Mouse (Mus musculus) stomach, postnatal 0 days (tissue): ENCODE measurements around the gene Creb3l2. TPM values are rescaled to one million over a fixed set of nuclear protein-coding genes. Genes with fewer than 3 reads are reported as not detected.
A peak's percentile ranks its signal among the peaks of the same experiment; 100 is the strongest.

Experiments
- ATAC-seq: fragments of 200-750 bp; cut with Nextera tagmentation; 2 replicates; pipeline ENCODE4 v1.8.0; 2017; ENCODE audit not compliant: low FRiP score, low TSS enrichment
- DNase-seq: peaks from one replicate; pipeline ENCODE4 v3.0.0-alpha.2; 2016; ENCODE audit warnings: low spot score
- H3K27ac ChIP-seq: fragments of 300-500 bp; sonication (generic); replicated peaks from 2 replicates; pipeline ENCODE4 v1.5.1; 2014; ENCODE audit warnings: mild to moderate bottlenecking, control low read depth
- H3K27me3 ChIP-seq: fragments of 300-500 bp; sonication (generic); 2 replicates; pipeline ENCODE4 v1.6.1; 2014; ENCODE audit warnings: low read length; ENCODE audit not compliant: control insufficient read depth, insufficient read depth
- H3K36me3 ChIP-seq: fragments of 300-500 bp; sonication (generic); 2 replicates; pipeline ENCODE4 v1.6.1; 2014; ENCODE audit warnings: low read length, mixed read lengths; ENCODE audit not compliant: control insufficient read depth, insufficient read depth
- H3K4me1 ChIP-seq: fragments of 300-500 bp; sonication (generic); replicated peaks from 2 replicates; pipeline ENCODE4 v1.6.1; 2014; ENCODE audit warnings: antibody characterized with exemption; ENCODE audit not compliant: control insufficient read depth, insufficient read depth
- H3K4me2 ChIP-seq: fragments of 300-500 bp; sonication (generic); replicated peaks from 2 replicates; pipeline ENCODE4 v1.6.1; 2014; ENCODE audit warnings: low read depth, mild to moderate bottlenecking, control low read depth, moderate library complexity
- H3K4me3 ChIP-seq: fragments of 300-500 bp; sonication (generic); 2 replicates; pipeline ENCODE4 v1.5.1; 2014; ENCODE audit warnings: low read depth, low read length, control low read depth
- H3K9ac ChIP-seq: fragments of 300-500 bp; sonication (generic); 2 replicates; pipeline ENCODE4 v1.6.1; 2014; ENCODE audit warnings: mild to moderate bottlenecking, low read length, control low read depth, mixed read lengths
- H3K9me3 ChIP-seq: fragments of 300-500 bp; sonication (generic); 2 replicates; pipeline ENCODE4 v1.6.1; 2016; ENCODE audit warnings: low read length; ENCODE audit not compliant: control insufficient read depth
- CTCF ChIP-seq: IDR thresholded peaks from 2 replicates; pipeline ENCODE4 v1.5.1; 2016; ENCODE audit warnings: antibody characterized with exemption, low read depth, mild to moderate bottlenecking, moderate library complexity
- EP300 ChIP-seq: optimal IDR thresholded peaks from 2 replicates; pipeline ENCODE3; 2016; ENCODE audit warnings: antibody characterized with exemption
- WGBS: fragments of 180-500 bp; shearing (Covaris S2); extraction: QIAGEN DNeasy Blood & Tissue Kit; methylation state at CpG from one replicate; pipeline ENCODE4 v1.1.7; 2014; 5-methylcytosine and 5-hydroxymethylcytosine counted together
- polyA plus RNA-seq: library from polyadenylated mRNA; unstranded; fragments of >200 nt; fragmentation: Nextera tagmentation; extraction: Ambion mirVana; gene quantifications from 2 replicates; pipeline ENCODE4 v1.2.1, GENCODE M21; 2015

Creb3l2 gene
- polyA plus RNA-seq, 1 experiment from 2014 or later: 8.5 TPM

DNA sequence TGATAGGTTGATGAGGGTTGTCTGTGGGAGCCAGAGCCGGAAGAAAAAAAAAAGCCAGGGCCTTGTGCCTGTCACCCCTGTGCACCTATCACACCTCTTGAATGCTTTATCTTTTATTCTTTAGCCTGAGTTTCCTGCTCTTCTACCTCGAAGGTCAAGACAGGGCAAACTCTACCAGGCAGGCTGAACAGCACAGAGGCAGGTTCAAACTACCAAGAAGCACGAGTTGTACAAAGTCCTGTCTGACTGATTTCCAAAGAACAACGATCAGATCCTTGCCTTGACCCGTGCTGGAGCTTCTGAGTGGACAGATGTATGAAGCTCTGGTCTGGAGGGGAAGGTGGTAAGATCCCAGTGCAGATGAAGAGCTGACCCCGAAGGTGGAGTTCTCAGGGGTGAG lies 20.8 kb downstream of the Creb3l2 start:
- no peak for DNase-seq
- no peak overlapping the region for H3K4me3 ChIP-seq
- H3K9ac ChIP-seq: no peak overlapping the region
- no peaks in the 10 kb centered on the region for H3K27me3 ChIP-seq
- H3K4me2 ChIP-seq: no peak overlapping the region
- 0 out of 2 replicates have a peak, but pooled peaks cover 11% of the 10 kb centered on the region for H3K4me1 ChIP-seq
- WGBS: 59% methylated on average over 6 of the region's 6 CpGs
- no peak; the same call in 1 of the 2 replicates for ATAC-seq
- H3K27ac ChIP-seq: no peak overlapping the region
- TF ChIP-seq EP300 (no peak), CTCF (no peak)
- no peaks in the 10 kb centered on the region for H3K9me3 ChIP-seq
- H3K36me3 ChIP-seq: no peaks in the 10 kb centered on the region

DNA sequence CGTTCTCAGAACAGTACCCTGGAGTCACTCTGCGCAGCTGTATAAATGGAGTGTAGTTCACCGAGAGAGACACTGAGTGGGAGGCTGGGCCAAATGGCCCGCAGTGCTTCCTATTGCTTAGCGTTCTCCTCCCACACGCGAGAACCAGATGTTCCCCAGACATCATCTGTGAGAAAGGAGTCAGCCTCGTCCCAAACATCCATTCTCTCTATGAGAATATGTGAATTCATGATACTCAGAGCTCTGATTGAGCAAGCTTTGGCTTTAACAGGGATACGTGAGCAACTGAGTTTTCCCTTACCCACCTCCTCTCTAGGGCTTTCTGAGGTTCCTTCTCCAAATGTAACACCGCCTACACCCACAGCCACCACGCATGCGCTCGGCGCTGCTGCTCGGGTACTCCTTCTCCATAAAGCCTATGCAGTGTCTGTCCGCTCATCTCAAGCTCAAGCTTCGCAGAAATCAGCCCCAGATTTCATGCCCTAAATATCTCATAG lies 22.5 kb downstream of the Creb3l2 start:
- Histone ChIP-seq H3K27me3 (no peaks in the 10 kb centered on the region), H3K27ac (peak overlapping the region; percentile 79), H3K4me3 (no peak overlapping the region), H3K9me3 (no peaks in the 10 kb centered on the region), H3K9ac (no peak overlapping the region), H3K4me1 (peaks cover 11% of the 10 kb centered on the region), H3K4me2 (no peak overlapping the region), H3K36me3 (no peaks in the 10 kb centered on the region)
- ATAC-seq (peak; percentile 65; the same call in 1 of the 2 replicates), DNase-seq (no peak)
- WGBS: 44% methylated on average over 17 of the region's 17 CpGs
- TF ChIP-seq EP300 (no peak), CTCF (no peak)

DNA sequence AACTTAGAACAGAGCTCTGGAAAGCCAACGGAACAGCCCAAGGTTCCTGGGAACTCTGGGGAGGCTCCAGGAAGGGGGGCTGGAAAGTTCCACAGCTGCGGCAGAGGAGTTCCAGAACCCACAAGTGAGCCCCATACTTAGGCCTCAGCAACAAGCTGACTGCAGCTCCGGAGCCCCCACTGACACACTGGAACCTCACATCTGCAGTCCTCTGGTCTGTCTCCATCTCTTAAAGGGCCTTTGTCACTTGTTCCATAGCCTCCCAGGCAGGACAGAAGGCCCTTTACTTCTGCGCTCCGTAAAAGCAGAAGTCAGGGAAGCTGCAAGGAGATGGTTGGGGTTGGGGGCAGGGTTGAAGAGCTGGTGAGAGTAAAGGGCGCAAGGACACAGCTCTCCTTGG lies 23.0 kb downstream of the Creb3l2 start:
- no peak for TF ChIP-seq CTCF
- no peak for TF ChIP-seq EP300
- H3K4me2 ChIP-seq: 0 out of 2 replicates have a peak overlapping the region, but pooled peaks have one; percentile 14
- H3K27me3 ChIP-seq: no peaks in the 10 kb centered on the region
- H3K4me1 ChIP-seq: peaks cover 11% of the 10 kb centered on the region
- no peak overlapping the region for H3K4me3 ChIP-seq
- ATAC-seq (0 out of 2 replicates have a peak, but pooled peaks have one; percentile 14), DNase-seq (no peak)
- no peak overlapping the region for H3K9ac ChIP-seq
- no peaks in the 10 kb centered on the region for H3K36me3 ChIP-seq
- 44% methylated on average over 6 of the region's 6 CpGs for WGBS
- H3K9me3 ChIP-seq: no peaks in the 10 kb centered on the region
- peak overlapping the region; percentile 79 for H3K27ac ChIP-seq

DNA sequence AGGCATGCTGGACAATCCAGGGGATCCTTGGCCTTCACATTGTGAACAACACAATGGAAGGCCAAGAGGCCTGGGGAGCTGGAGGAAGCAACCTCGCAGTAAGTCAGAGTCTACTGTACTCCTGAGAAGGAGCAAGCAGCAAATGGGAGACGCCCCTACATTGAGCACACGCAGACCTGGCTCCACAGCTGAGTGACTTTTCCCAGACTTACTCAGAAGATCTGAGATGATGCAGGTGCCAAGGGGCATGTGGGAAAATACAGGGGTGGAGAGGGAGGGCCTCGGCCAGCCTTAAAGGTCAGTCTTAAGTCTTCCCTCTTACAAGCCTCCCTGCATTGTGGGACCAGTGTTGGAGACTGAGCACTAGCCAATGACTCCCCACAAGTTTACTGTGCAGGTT lies 25.2 kb downstream of the Creb3l2 start:
- no peak for TF ChIP-seq EP300
- TF ChIP-seq CTCF: no peak
- H3K27me3 ChIP-seq: no peaks in the 10 kb centered on the region
- DNase-seq (no peak), ATAC-seq (no peak)
- H3K9ac ChIP-seq: no peak overlapping the region
- H3K27ac ChIP-seq: no peak overlapping the region
- no peak overlapping the region for H3K4me3 ChIP-seq
- H3K36me3 ChIP-seq: no peaks in the 10 kb centered on the region
- no peak overlapping the region for H3K4me2 ChIP-seq
- 51% methylated on average over 4 of the region's 4 CpGs for WGBS
- peaks cover 9% of the 10 kb centered on the region for H3K4me1 ChIP-seq
- no peaks in the 10 kb centered on the region for H3K9me3 ChIP-seq

DNA sequence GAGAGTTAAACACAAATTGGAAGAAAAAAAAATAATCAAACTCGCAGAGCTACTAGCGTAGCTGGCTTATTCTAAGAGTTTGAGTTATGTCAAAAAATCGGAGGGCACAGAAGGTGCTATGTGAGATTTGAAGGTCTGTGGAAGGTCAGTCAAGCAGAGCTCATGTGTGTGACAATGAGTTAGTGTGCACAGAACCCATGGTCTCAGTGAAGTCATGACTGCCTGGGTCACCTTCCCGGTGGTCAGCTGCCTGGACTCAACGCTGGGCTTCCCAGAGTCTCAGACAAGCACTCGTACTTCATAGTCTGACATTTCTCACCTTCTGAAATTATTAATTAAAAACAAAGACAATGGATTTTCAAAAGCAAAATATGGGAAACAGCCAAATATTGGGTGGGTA lies 26.4 kb downstream of the Creb3l2 start:
- Histone ChIP-seq H3K36me3 (no peaks in the 10 kb centered on the region), H3K4me2 (no peak overlapping the region), H3K4me1 (peaks cover 9% of the 10 kb centered on the region), H3K4me3 (no peak overlapping the region), H3K9me3 (no peaks in the 10 kb centered on the region), H3K9ac (no peak overlapping the region), H3K27me3 (no peaks in the 10 kb centered on the region), H3K27ac (peak overlapping the region; percentile 35; the same call in 1 of the 2 replicates)
- no peak for ATAC-seq
- no peak for DNase-seq
- 54% methylated on average over 6 of the region's 6 CpGs for WGBS
- TF ChIP-seq CTCF (no peak), EP300 (no peak)

DNA sequence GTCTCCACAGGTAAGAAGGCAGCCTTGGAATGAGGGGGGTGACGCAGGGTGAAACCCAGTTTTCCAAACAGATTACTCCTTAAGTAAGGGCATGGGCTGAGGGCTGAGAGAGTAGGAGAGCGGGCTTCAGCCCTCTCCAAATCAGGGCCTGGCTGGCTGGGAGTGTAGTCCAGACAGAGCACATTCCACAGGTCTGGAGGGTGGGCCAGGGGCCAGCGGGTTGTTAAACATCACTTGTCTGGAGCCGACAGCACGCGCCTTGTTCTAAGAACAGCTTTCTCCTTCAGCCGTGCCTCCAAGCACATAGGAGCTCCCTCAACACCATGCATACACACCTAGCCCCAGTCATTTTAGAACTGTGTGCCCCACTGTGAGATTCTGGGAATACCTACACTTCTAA lies 26.9 kb downstream of the Creb3l2 start:
- ATAC-seq: peak; percentile 72
- H3K4me2 ChIP-seq: no peak overlapping the region
- H3K36me3 ChIP-seq: no peaks in the 10 kb centered on the region
- H3K9me3 ChIP-seq: no peaks in the 10 kb centered on the region
- TF ChIP-seq EP300: no peak
- TF ChIP-seq CTCF: no peak
- peak; percentile 60 for DNase-seq
- no peak overlapping the region for H3K9ac ChIP-seq
- H3K27ac ChIP-seq: peak overlapping the region; percentile 35; the same call in 1 of the 2 replicates
- 23% methylated on average over 7 of the region's 7 CpGs for WGBS
- no peak overlapping the region for H3K4me3 ChIP-seq
- H3K27me3 ChIP-seq: no peaks in the 10 kb centered on the region
- peaks cover 9% of the 10 kb centered on the region for H3K4me1 ChIP-seq
